Mouse (Mus musculus) spleen, adult 10 weeks (tissue): ENCODE measurements around the gene Zfp575. TPM values are rescaled to one million over a fixed set of nuclear protein-coding genes. Genes with fewer than 3 reads are reported as not detected.

ENCODE experiments used
- polyA plus RNA-seq: library from polyadenylated mRNA; stranded (reverse); fragments of 350-450 nt; fragmentation: Illumina TruSeq; extraction: RNeasy Lipid Tissue Mini Kit (QIAGEN cat#74804); gene quantifications from one replicate; pipeline ENCODE4 v1.2.3, GENCODE M21; 2015; ENCODE audit warnings: low replicate concordance; ENCODE audit not compliant: insufficient read depth

Zfp575 gene
- polyA plus RNA-seq: not detected

GRCm38 (mm10) chr7:24587330-24588105, at the start of gene Zfp575, which contains the start of gene Ethe1:
TSS of gene Zfp575 (minus strand) at chr7:24587641.
TSS of gene Ethe1 (plus strand) at chr7:24587543.

DNA sequence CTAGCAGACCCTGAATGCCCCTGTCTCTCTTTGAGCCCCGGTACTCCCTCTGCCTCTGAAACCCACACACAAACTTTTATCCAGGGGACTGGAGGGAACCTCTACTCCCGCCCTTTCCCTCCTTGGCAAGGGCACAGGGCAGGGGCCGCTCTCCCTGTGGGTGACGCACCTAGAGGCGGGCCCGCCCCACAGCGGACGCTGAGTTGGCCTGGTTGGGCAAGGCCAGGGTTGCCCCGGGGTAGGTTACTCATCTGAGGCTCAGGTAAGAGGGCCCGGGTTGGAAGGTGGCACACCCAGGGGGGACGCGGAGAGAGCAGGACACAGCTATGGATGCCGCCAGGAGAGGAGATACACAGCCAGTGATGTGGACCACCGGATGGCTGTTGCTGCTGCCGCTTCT, 48.8 kb upstream of the Zfp575 start, which contains the start of gene Lypd3:
Gene Lypd3, plus strand, starts transcription at position 287 of the 400 bp plus-strand sequence.

DNA sequence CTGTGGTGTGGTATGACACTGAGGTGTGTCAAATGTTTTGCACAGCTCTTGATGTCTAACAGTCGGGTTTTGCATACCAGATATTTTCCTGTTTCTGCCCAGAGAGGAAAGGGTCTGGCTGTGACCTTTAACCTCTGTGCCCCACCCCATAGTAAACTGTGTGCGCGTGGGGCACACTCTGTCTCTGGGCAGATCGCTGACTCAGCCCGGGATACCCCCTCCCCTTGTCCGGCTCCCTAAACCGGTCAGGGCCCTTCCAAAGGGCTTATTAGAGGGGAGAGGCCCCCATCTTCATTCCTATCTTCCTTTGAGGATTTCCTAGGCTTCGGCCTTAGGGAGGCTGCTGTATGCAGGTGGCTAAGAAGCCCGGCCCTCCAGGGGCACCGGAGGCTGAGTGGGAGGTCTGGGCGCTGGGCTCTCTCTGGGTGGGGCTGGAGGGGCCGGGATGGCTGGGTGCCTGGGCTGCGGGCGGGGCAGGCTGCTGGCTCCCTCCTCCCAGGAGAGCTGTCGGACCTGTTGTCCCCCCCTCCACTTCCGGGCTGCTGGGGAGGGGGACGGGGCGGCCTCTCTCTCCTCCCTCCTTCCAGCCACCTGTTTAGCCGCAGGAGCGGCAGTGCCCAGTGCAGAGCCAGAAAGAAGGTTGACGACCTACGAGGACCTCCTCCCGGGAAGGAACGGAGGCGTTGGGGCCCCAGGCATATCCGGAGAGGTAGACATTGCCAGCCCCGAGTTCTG, 22.9 kb upstream of the Zfp575 start, which contains the start of gene Phldb3:
Gene Phldb3, plus strand, starts transcription at position 620 of the 735 bp plus-strand sequence.

GRCm38 (mm10) chr7:24546068-24546614, 41.3 kb downstream of the Zfp575 start, which contains the start of the genes Pinlyp and Xrcc1:
TSS of gene Pinlyp (minus strand) at chr7:24546118.
TSS of gene Xrcc1 (plus strand) at chr7:24546289.

Other genes starting within 250 kb of the Zfp575 start
- gene Lypd5, start 238.4 kb downstream of the Zfp575 start, polyA plus RNA-seq: not detected
- 13.3 TPM for gene Kcnn4, start 217.4 kb downstream of the Zfp575 start, polyA plus RNA-seq
- 16.9 TPM for gene Smg9, start 188.0 kb downstream of the Zfp575 start, polyA plus RNA-seq
- gene Irgc1, start 135.3 kb downstream of the Zfp575 start, polyA plus RNA-seq: 0.62 TPM
- gene Plaur, start 125.2 kb downstream of the Zfp575 start, polyA plus RNA-seq: 27.2 TPM
- gene Cadm4, start 105.6 kb downstream of the Zfp575 start, polyA plus RNA-seq: 5.0 TPM
- gene Zfp428, start 80.6 kb downstream of the Zfp575 start, polyA plus RNA-seq: 0.29 TPM
- not detected for gene AC161166.1, start 75.2 kb downstream of the Zfp575 start, polyA plus RNA-seq
- gene Irgq, start 57.0 kb downstream of the Zfp575 start, polyA plus RNA-seq: 11.9 TPM
- gene Pinlyp, start 41.5 kb downstream of the Zfp575 start, polyA plus RNA-seq: not detected
- gene Xrcc1, start 41.4 kb downstream of the Zfp575 start, polyA plus RNA-seq: 31.9 TPM
- 8.1 TPM for gene Ethe1, start 98 bp downstream of the Zfp575 start, polyA plus RNA-seq
- gene Phldb3, start 23.1 kb upstream of the Zfp575 start, polyA plus RNA-seq: 1.6 TPM
- gene Lypd3, start 48.9 kb upstream of the Zfp575 start, polyA plus RNA-seq: not detected
- gene Tex101, start 89.0 kb upstream of the Zfp575 start, polyA plus RNA-seq: not detected
- gene BC049730, start 121.6 kb upstream of the Zfp575 start, polyA plus RNA-seq: not detected
- gene Gm4763, start 139.3 kb upstream of the Zfp575 start, polyA plus RNA-seq: not detected
- gene Cd177, start 172.7 kb upstream of the Zfp575 start, polyA plus RNA-seq: 1.8 TPM
- 1.7 TPM for gene Ceacam10, start 189.6 kb upstream of the Zfp575 start, polyA plus RNA-seq